In the genomic region with DNA sequence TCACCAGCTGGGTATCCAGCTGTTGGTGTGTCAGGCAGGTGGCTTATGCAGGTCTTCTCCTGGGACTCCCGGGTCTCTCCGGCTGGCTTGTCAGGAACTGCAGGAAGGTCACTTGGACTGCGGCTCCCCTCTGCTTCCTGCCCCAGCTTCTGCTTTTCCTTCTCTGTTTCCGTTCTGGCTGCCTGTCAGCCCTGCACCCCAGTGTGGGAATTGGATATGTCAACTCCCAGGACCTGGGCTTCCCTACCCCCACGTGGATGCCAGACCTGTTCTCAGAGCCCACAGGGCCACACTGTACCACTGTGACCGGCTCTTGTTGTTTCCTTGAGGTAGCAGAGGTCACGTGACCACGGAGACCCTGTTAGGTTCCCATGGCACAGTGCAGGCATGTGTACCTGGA, we compare ENCODE assay signal across 16 mouse cellular contexts. TPM values are rescaled to one million over a fixed set of nuclear protein-coding genes. Genes with fewer than 3 reads are reported as not detected.
DNase-seq lines count a peak whose midpoint lies in the region; ATAC-seq and TF ChIP-seq lines count a peak whose summit lies in the region.
"Had no signal": no experiment of that assay in that cellular context is flagged by ENCODE, and none has a peak within 500 bp of the region (broad histone marks: within the 10 kb centered on the region; RNA-seq: fewer than 3 reads in every experiment).

No protein-coding gene starts in this region.

- intact Hi-C loops in gastrocnemius, adult 2 months (cut with DNase I), result no loop called here

- ATAC-seq in lung, embryonic 14.5 days (ENCODE audit: insufficient read depth), result no peak; the same call in 1 of the 2 replicates
- ATAC-seq in megakaryocyte progenitor cell, adult 5-6 weeks (replicated peaks; ENCODE audit: poor library complexity), result peak; percentile 85
- ATAC-seq: intestine, embryonic 15.5 days; liver, postnatal 0 days had no signal

- H3K4me3 ChIP-seq in gastrocnemius, adult 2 months, result no peak overlapping the region
- H3K4me3 ChIP-seq in lung, embryonic 14.5 days (ENCODE audit: low read depth, low read length), result no peak overlapping the region
- H3K4me3 ChIP-seq: hindbrain, embryonic 10.5 days; intestine, embryonic 15.5 days; limb, embryonic 12.5 days had no signal

- TF ChIP-seq CTCF in gastrocnemius, adult 2 months (IDR thresholded peaks at IDR 0.05), result no peak
- no peak for TF ChIP-seq CTCF in lung, embryonic 14.5 days (IDR thresholded peaks at IDR 0.05; ENCODE audit: low read depth)

- no peak overlapping the region for H3K4me2 ChIP-seq in lung, embryonic 14.5 days
- H3K4me2 ChIP-seq: intestine, embryonic 15.5 days; limb, embryonic 12.5 days had no signal

- no peaks in the 10 kb centered on the region for H3K36me3 ChIP-seq in lung, embryonic 14.5 days (ENCODE audit: insufficient read depth)
- H3K36me3 ChIP-seq: intestine, embryonic 15.5 days had no signal

- H3K9me3 ChIP-seq in lung, embryonic 14.5 days (ENCODE audit: low read depth, low read length), result no peaks in the 10 kb centered on the region
- H3K9me3 ChIP-seq: hindbrain, embryonic 10.5 days; intestine, embryonic 15.5 days; limb, embryonic 12.5 days had no signal

- H3K4me1 ChIP-seq in lung, embryonic 14.5 days (ENCODE audit: insufficient read depth), result no peaks in the 10 kb centered on the region
- H3K4me1 ChIP-seq: intestine, embryonic 15.5 days; limb, embryonic 12.5 days had no signal

- no peak overlapping the region for H3K9ac ChIP-seq in lung, embryonic 14.5 days
- H3K9ac ChIP-seq: intestine, embryonic 15.5 days; limb, embryonic 12.5 days; liver, postnatal 0 days had no signal

- peak; percentile 38 for DNase-seq in gastrocnemius, adult 2 months
- DNase-seq in gastrocnemius, postnatal 10 days, result no peak
- peak; percentile 34 for DNase-seq in lung, embryonic 14.5 days
- DNase-seq in lung, postnatal 25 days (ENCODE audit: low spot score), result no peak
- DNase-seq in kidney, postnatal 25 days, result peak; percentile 32 to 54
- DNase-seq in frontal cortex, postnatal 14 days (ENCODE audit: low spot score in 2 of 2), result no peak
- DNase-seq in cerebellum, postnatal 14 days, result no peak
- DNase-seq: liver, postnatal 0 days; midbrain, embryonic 14.5 days; right cerebral cortex, postnatal 14 days; thymus, adult 2 months had no signal

- no peaks in the 10 kb centered on the region for H3K27me3 ChIP-seq in lung, embryonic 14.5 days (ENCODE audit: insufficient read depth, low read length)
- H3K27me3 ChIP-seq: intestine, embryonic 15.5 days; limb, embryonic 12.5 days had no signal

- 69% methylated on average over 8 of the region's 8 CpGs for WGBS in lung, embryonic 14.5 days

- no peak overlapping the region for H3K27ac ChIP-seq in gastrocnemius, adult 2 months
- H3K27ac ChIP-seq in lung, embryonic 14.5 days (ENCODE audit: low read depth), result no peak overlapping the region
- H3K27ac ChIP-seq: intestine, embryonic 15.5 days; limb, embryonic 12.5 days had no signal

RNA-seq across cellular contexts. Expression of gene Megf6, which starts 18.4 kb away (rescaled TPM):
- total RNA-seq in gastrocnemius, adult 2 months (2021), result under 1 TPM; 0.15 to 0.70 TPM
- total RNA-seq in gastrocnemius, postnatal 10 days (2021), result 1 to 10 TPM; 4.4 to 4.7 TPM
- polyA plus RNA-seq in lung, embryonic 14.5 days (2014; fragmentation: Nextera tagmentation; extraction: Ambion mirVana), result 14.8 and 18.0 TPM in 2 replicates
- total RNA-seq in megakaryocyte progenitor cell, adult 5-6 weeks (2015), result not detected in 2 replicates
- total RNA-seq in megakaryocyte progenitor cell, adult 5-6 weeks (2017), result 0.12 and 0.17 TPM in 2 replicates

RNA-seq across cellular contexts. Expression of gene Tprgl, which starts 28.5 kb away (rescaled TPM):
- 100 to 1,000 TPM in 1 of 2 experiments, 10 to 100 TPM in 1; 86.9 to 109 TPM for total RNA-seq in gastrocnemius, adult 2 months (2021)
- total RNA-seq in gastrocnemius, postnatal 10 days (2021), result 10 to 100 TPM; 80.1 to 90.4 TPM
- polyA plus RNA-seq in lung, embryonic 14.5 days (2014; fragmentation: Nextera tagmentation; extraction: Ambion mirVana), result 142 and 151 TPM in 2 replicates
- total RNA-seq in megakaryocyte progenitor cell, adult 5-6 weeks (2015), result 41.9 and 43.8 TPM in 2 replicates
- 22.9 and 32.9 TPM in 2 replicates for total RNA-seq in megakaryocyte progenitor cell, adult 5-6 weeks (2017)

RNA-seq across cellular contexts. Expression of gene Wrap73, which starts 46.8 kb away (rescaled TPM):
- total RNA-seq in gastrocnemius, adult 2 months (2021), result 10 to 100 TPM; 10.6 to 10.8 TPM
- 10 to 100 TPM in 1 of 2 experiments, 1 to 10 TPM in 1; 9.7 to 10.5 TPM for total RNA-seq in gastrocnemius, postnatal 10 days (2021)
- 36.2 and 38.0 TPM in 2 replicates for polyA plus RNA-seq in lung, embryonic 14.5 days (2014; fragmentation: Nextera tagmentation; extraction: Ambion mirVana)
- 9.9 and 11.9 TPM in 2 replicates for total RNA-seq in megakaryocyte progenitor cell, adult 5-6 weeks (2015)
- total RNA-seq in megakaryocyte progenitor cell, adult 5-6 weeks (2017), result 9.1 and 13.0 TPM in 2 replicates

RNA-seq across cellular contexts. Expression of gene Trp73, which starts 48.9 kb away (rescaled TPM):
- total RNA-seq in gastrocnemius, adult 2 months (2021), result not detected
- total RNA-seq in gastrocnemius, postnatal 10 days (2021), result not detected
- polyA plus RNA-seq in lung, embryonic 14.5 days (2014; fragmentation: Nextera tagmentation; extraction: Ambion mirVana), result 0.17 and 0.84 TPM in 2 replicates
- total RNA-seq in megakaryocyte progenitor cell, adult 5-6 weeks (2015), result not detected in 2 replicates
- total RNA-seq in megakaryocyte progenitor cell, adult 5-6 weeks (2017), result not detected in 2 replicates
- total RNA-seq: adrenal gland, adult 18-20 months had no signal
- polyA plus RNA-seq: liver, postnatal 0 days had no signal

Comparison
In these comparisons a context has a peak if more than half of its experiments do, and no peak if none do; other contexts are left out.
1. DNase-seq: peak in gastrocnemius, adult 2 months (single experiment), lung, embryonic 14.5 days (single experiment) and kidney, postnatal 25 days (2 of 2); none in gastrocnemius, postnatal 10 days (single experiment), lung, postnatal 25 days (single experiment), frontal cortex, postnatal 14 days (0 of 2) and cerebellum, postnatal 14 days (0 of 2).